Mouse (Mus musculus) inflammation-experienced regulatory T-cells, adult 6 months (primary cell): ENCODE results near the gene Myo5c. TPM values are rescaled to one million over a fixed set of nuclear protein-coding genes. Genes with fewer than 3 reads are reported as not detected.

Experiments used
- ATAC-seq: one replicate; pipeline ENCODE4 v1.8.0; 2017
- polyA plus RNA-seq, 3 experiments: library from polyadenylated mRNA; unstranded; fragments of 100-300 nt; shearing (Covaris generic); gene quantifications; one replicate each; pipeline ENCODE4 v1.2.1; 2017

The Myo5c gene
- polyA plus RNA-seq, 3 experiments from 2014 or later, result 0.24 to 0.30 TPM; not detected in 1

- ATAC-seq, result no peak
Observed at GRCm38 (mm10) chr9:75330821-75331220, 99.0 kb downstream of the Myo5c start.

GRCm38 (mm10) chr9:75334440-75334839 is 102.6 kb downstream of the Myo5c start:
- no peak for ATAC-seq

- no peak for ATAC-seq
Observed at GRCm38 (mm10) chr9:75338016-75338415, 106.2 kb downstream of the Myo5c start.

GRCm38 (mm10) chr9:75342433-75342832 is 110.6 kb downstream of the Myo5c start:
- no peak for ATAC-seq

- no peak for ATAC-seq
Observed at GRCm38 (mm10) chr9:75347458-75347857, 115.6 kb downstream of the Myo5c start, which contains the start of gene Bcl2l10. Bcl2l10 (plus strand) TSS chr9:75347758.

- ATAC-seq, result no peak
Observed at GRCm38 (mm10) chr9:75348066-75348465, 116.2 kb downstream of the Myo5c start.

GRCm38 (mm10) chr9:75348641-75349040 is 116.8 kb downstream of the Myo5c start:
- ATAC-seq, result no peak

- ATAC-seq, result no peak
Observed at GRCm38 (mm10) chr9:75353094-75353493, 121.3 kb downstream of the Myo5c start.

Other genes with a start within 250 kb of the Myo5c start
- 100 to 1,000 TPM; 284 to 467 (median 368) TPM for gene Arpp19, start 194.4 kb upstream of the Myo5c start, polyA plus RNA-seq
- 10 to 100 TPM in 2 of 3 experiments, 1 to 10 TPM in 1; 9.3 to 11.4 (median 11.0) TPM for gene Myo5a, start 161.0 kb upstream of the Myo5c start, polyA plus RNA-seq
- 10 to 100 TPM in 1 of 3 experiments, 1 to 10 TPM in 2; 6.8 to 10.1 (median 8.8) TPM for gene Gnb5, start 74.3 kb downstream of the Myo5c start, polyA plus RNA-seq
- not detected for gene Bcl2l10, start 115.7 kb downstream of the Myo5c start, polyA plus RNA-seq
- 10 to 100 TPM; 34.8 to 50.4 (median 39.5) TPM for gene Mapk6, start 178.0 kb downstream of the Myo5c start, polyA plus RNA-seq
- 10 to 100 TPM; 29.1 to 46.7 (median 39.9) TPM for gene Leo1, start 209.5 kb downstream of the Myo5c start, polyA plus RNA-seq